Mouse (Mus musculus): ENCODE measurements around the gene Aldob. TPM values are rescaled to one million over a fixed set of nuclear protein-coding genes. Genes with fewer than 3 reads are reported as not detected.

Aldob gene
- polyA plus RNA-seq, 1 experiment: 1.9 TPM

GRCm38 (mm10) chr4:49539665-49540064, 9.7 kb downstream of the Aldob start:
- 31% methylated on average over 6 of the region's 6 CpGs for WGBS
- TF ChIP-seq CTCF (IDR thresholded peaks at IDR 0.05; ENCODE audit: insufficient read depth, low read length) (no peak), POLR2A (IDR thresholded peaks at IDR 0.05; ENCODE audit: borderline replicate concordance, extremely low read depth, low read depth, low read length) (no peak)
- no peaks in the 10 kb centered on the region; the same call in 1 of the 2 replicates for H3K4me1 ChIP-seq (ENCODE audit: control insufficient read depth, insufficient read depth, low read length)
- no peak overlapping the region for H3K4me3 ChIP-seq (replicated peaks; ENCODE audit: extremely low read depth, low read depth, low read length)
- no peak for DNase-seq

GRCm38 (mm10) chr4:49536671-49537070, 12.7 kb downstream of the Aldob start:
- DNase-seq: no peak

GRCm38 (mm10) chr4:49535675-49536294, 13.6 kb downstream of the Aldob start:
- H3K4me3 ChIP-seq (replicated peaks; ENCODE audit: extremely low read depth, low read depth, low read length): no peak overlapping the region
- H3K4me1 ChIP-seq (ENCODE audit: control insufficient read depth, insufficient read depth, low read length): no peaks in the 10 kb centered on the region; the same call in 1 of the 2 replicates
- TF ChIP-seq POLR2A (IDR thresholded peaks at IDR 0.05; ENCODE audit: borderline replicate concordance, extremely low read depth, low read depth, low read length) (no peak), CTCF (IDR thresholded peaks at IDR 0.05; ENCODE audit: insufficient read depth, low read length) (no peak)
- no peak for DNase-seq
- 92% methylated on average over 4 of the region's 4 CpGs for WGBS

More at GRCm38 (mm10) chr4:49536671-49537070, 12.7 kb downstream of the Aldob start:
- Histone ChIP-seq H3K4me3 (replicated peaks; ENCODE audit: extremely low read depth, low read depth, low read length) (no peak overlapping the region), H3K4me1 (ENCODE audit: control insufficient read depth, insufficient read depth, low read length) (no peaks in the 10 kb centered on the region; the same call in 1 of the 2 replicates)
- TF ChIP-seq POLR2A (IDR thresholded peaks at IDR 0.05; ENCODE audit: borderline replicate concordance, extremely low read depth, low read depth, low read length) (no peak), CTCF (IDR thresholded peaks at IDR 0.05; ENCODE audit: insufficient read depth, low read length) (no peak)
- 78% methylated on average over 4 of the region's 4 CpGs for WGBS

GRCm38 (mm10) chr4:49535036-49535435, 14.3 kb downstream of the Aldob start:
- no peak for DNase-seq
- 84% methylated on average over 3 of the region's 3 CpGs for WGBS
- H3K4me3 ChIP-seq (replicated peaks; ENCODE audit: extremely low read depth, low read depth, low read length): no peak overlapping the region
- no peaks in the 10 kb centered on the region; the same call in 1 of the 2 replicates for H3K4me1 ChIP-seq (ENCODE audit: control insufficient read depth, insufficient read depth, low read length)
- TF ChIP-seq POLR2A (IDR thresholded peaks at IDR 0.05; ENCODE audit: borderline replicate concordance, extremely low read depth, low read depth, low read length) (no peak), CTCF (IDR thresholded peaks at IDR 0.05; ENCODE audit: insufficient read depth, low read length) (no peak)

- H3K4me1 ChIP-seq (ENCODE audit: control insufficient read depth, insufficient read depth, low read length): peaks cover 8% of the 10 kb centered on the region
- 52% methylated on average over 9 of the region's 9 CpGs for WGBS
- no peak for DNase-seq
- TF ChIP-seq CTCF (IDR thresholded peaks at IDR 0.05; ENCODE audit: insufficient read depth, low read length) (no peak), POLR2A (IDR thresholded peaks at IDR 0.05; ENCODE audit: borderline replicate concordance, extremely low read depth, low read depth, low read length) (no peak)
- no peak overlapping the region for H3K4me3 ChIP-seq (replicated peaks; ENCODE audit: extremely low read depth, low read depth, low read length)
Observed at GRCm38 (mm10) chr4:49522576-49522975, 26.8 kb downstream of the Aldob start.

GRCm38 (mm10) chr4:49521346-49521745, 28.0 kb downstream of the Aldob start:
- TF ChIP-seq CTCF (IDR thresholded peaks at IDR 0.05; ENCODE audit: insufficient read depth, low read length) (no peak), POLR2A (IDR thresholded peaks at IDR 0.05; ENCODE audit: borderline replicate concordance, extremely low read depth, low read depth, low read length) (no peak; the same call in 1 of the 2 replicates)
- Histone ChIP-seq H3K4me3 (replicated peaks; ENCODE audit: extremely low read depth, low read depth, low read length) (peak overlapping the region; percentile 85), H3K4me1 (ENCODE audit: control insufficient read depth, insufficient read depth, low read length) (peaks cover 8% of the 10 kb centered on the region)
- WGBS: under 1% methylated on average over 17 of the region's 17 CpGs
- no peak for DNase-seq

GRCm38 (mm10) chr4:49520572-49521340, 28.6 kb downstream of the Aldob start, which contains the start of the genes Mrpl50 and Zfp189:
Mrpl50 (minus strand) TSS chr4:49521093.
Zfp189 (plus strand) TSS chr4:49521176.
- peak; percentile 77; the same call in 1 of the 2 replicates for TF ChIP-seq POLR2A (IDR thresholded peaks at IDR 0.05; ENCODE audit: borderline replicate concordance, extremely low read depth, low read depth, low read length)
- TF ChIP-seq CTCF (IDR thresholded peaks at IDR 0.05; ENCODE audit: insufficient read depth, low read length): no peak
- Histone ChIP-seq H3K4me1 (ENCODE audit: control insufficient read depth, insufficient read depth, low read length) (peaks cover 8% of the 10 kb centered on the region), H3K4me3 (replicated peaks; ENCODE audit: extremely low read depth, low read depth, low read length) (peak within 1 kb of the TSS; percentile 85)
- under 1% methylated on average over 41 of the region's 41 CpGs for WGBS
- peak; percentile 87 for DNase-seq

- H3K4me3 ChIP-seq (replicated peaks; ENCODE audit: extremely low read depth, low read depth, low read length): no peak overlapping the region
- WGBS: 73% methylated on average over 5 of the region's 5 CpGs
- no peak for DNase-seq
- peaks cover 8% of the 10 kb centered on the region for H3K4me1 ChIP-seq (ENCODE audit: control insufficient read depth, insufficient read depth, low read length)
- TF ChIP-seq CTCF (IDR thresholded peaks at IDR 0.05; ENCODE audit: insufficient read depth, low read length) (no peak), POLR2A (IDR thresholded peaks at IDR 0.05; ENCODE audit: borderline replicate concordance, extremely low read depth, low read depth, low read length) (no peak)
Observed at GRCm38 (mm10) chr4:49519476-49519875, 29.9 kb downstream of the Aldob start.

- 95% methylated on average over 6 of the region's 6 CpGs for WGBS
- Histone ChIP-seq H3K4me1 (ENCODE audit: control insufficient read depth, insufficient read depth, low read length) (no peaks in the 10 kb centered on the region; the same call in 1 of the 2 replicates), H3K4me3 (replicated peaks; ENCODE audit: extremely low read depth, low read depth, low read length) (no peak overlapping the region)
- TF ChIP-seq POLR2A (IDR thresholded peaks at IDR 0.05; ENCODE audit: borderline replicate concordance, extremely low read depth, low read depth, low read length) (no peak), CTCF (IDR thresholded peaks at IDR 0.05; ENCODE audit: insufficient read depth, low read length) (no peak)
- DNase-seq: no peak
Observed at GRCm38 (mm10) chr4:49514441-49514840, 34.9 kb downstream of the Aldob start.
